Mouse (Mus musculus) E14TG2a.4 (cell line): ENCODE results near the gene Tmem11.
"Not testable (repeated sequence)": the region's sequence is repeated elsewhere in the genome, so short reads cannot be mapped to it uniquely, and the experiment has no call there.

ENCODE experiments used
- CTCF ChIP-seq: conservative IDR thresholded peaks from 2 replicates; pipeline ENCODE4 v1.5.1; 2014; ENCODE audit warnings: low read length
- NANOG ChIP-seq: IDR thresholded peaks from 2 replicates; pipeline ENCODE4 v1.6.1; 2014; ENCODE audit warnings: borderline replicate concordance, low read length, mixed read lengths

GRCm38 (mm10) chr11:60869471-60869870 lies 9.6 kb downstream of the Tmem11 start:
- TF ChIP-seq CTCF, NANOG: not testable (repeated sequence)
